Mouse (Mus musculus) heart, embryonic 11.5 days (tissue): ENCODE measurements around the gene Slc38a5. TPM values are rescaled to one million over a fixed set of nuclear protein-coding genes. Genes with fewer than 3 reads are reported as not detected.
"Not testable (repeated sequence)": the region's sequence is repeated elsewhere in the genome, so short reads cannot be mapped to it uniquely, and the experiment has no call there.

ENCODE experiments used
- ATAC-seq: fragments of 200-750 bp; cut with Nextera tagmentation; replicated peaks from 2 replicates; pipeline ENCODE4 v1.8.0; 2017; ENCODE audit warnings: moderate library complexity; ENCODE audit not compliant: insufficient number of reproducible peaks, low FRiP score, low TSS enrichment
- H3K27ac ChIP-seq: fragments of 300-500 bp; sonication (generic); 2 replicates; pipeline ENCODE4 v1.5.1; 2014; ENCODE audit warnings: mild to moderate bottlenecking, low read depth, low read length
- H3K27me3 ChIP-seq: fragments of 300-500 bp; sonication (generic); 2 replicates; pipeline ENCODE4 v1.6.1; 2014; ENCODE audit warnings: mild to moderate bottlenecking, low read length, mixed read lengths; ENCODE audit not compliant: control insufficient read depth, insufficient read depth
- H3K36me3 ChIP-seq: fragments of 300-500 bp; sonication (generic); 2 replicates; pipeline ENCODE4 v1.6.1; 2014; ENCODE audit warnings: mild to moderate bottlenecking, low read length, moderate library complexity, mixed read lengths; ENCODE audit not compliant: control insufficient read depth, insufficient read depth
- H3K4me1 ChIP-seq: fragments of 300-500 bp; sonication (generic); 2 replicates; pipeline ENCODE4 v1.6.1; 2014; ENCODE audit warnings: low read length; ENCODE audit not compliant: control insufficient read depth, insufficient read depth
- H3K4me2 ChIP-seq: fragments of 300-500 bp; sonication (generic); 2 replicates; pipeline ENCODE4 v1.6.1; 2014; ENCODE audit warnings: mild to moderate bottlenecking, moderate library complexity
- H3K4me3 ChIP-seq: fragments of 300-500 bp; sonication (generic); 2 replicates; pipeline ENCODE4 v1.5.1; 2014; ENCODE audit warnings: low read depth, low read length
- H3K9ac ChIP-seq: fragments of 300-500 bp; sonication (generic); 2 replicates; pipeline ENCODE4 v1.6.1; 2014; ENCODE audit warnings: mild to moderate bottlenecking, low read depth, low read length, moderate library complexity
- H3K9me3 ChIP-seq: fragments of 300-500 bp; sonication (generic); replicated peaks from 2 replicates; pipeline ENCODE4 v1.6.1; 2016; ENCODE audit warnings: low read length; ENCODE audit not compliant: control insufficient read depth
- WGBS: fragments of 180-500 bp; shearing (Covaris S2); extraction: QIAGEN DNeasy Blood & Tissue Kit; methylation state at CpG from one replicate; pipeline ENCODE4 v1.1.7; 2014; ENCODE audit not compliant: insufficient replicate concordance; 5-methylcytosine and 5-hydroxymethylcytosine counted together
- polyA plus RNA-seq: library from polyadenylated mRNA; unstranded; fragments of >200 nt; fragmentation: Nextera tagmentation; extraction: Ambion mirVana; gene quantifications from 2 replicates; pipeline ENCODE4 v1.2.1, GENCODE M21; 2014

The Slc38a5 gene
- polyA plus RNA-seq, 1 experiment from 2014 or later, result 23.8 TPM

GRCm38 (mm10) chrX:8264222-8264621 lies 6.7 kb upstream of the Slc38a5 start:
- Histone ChIP-seq H3K27me3 (no peaks in the 10 kb centered on the region), H3K9ac (no peak overlapping the region), H3K4me2 (no peak overlapping the region), H3K36me3 (no peaks in the 10 kb centered on the region), H3K4me3 (no peak overlapping the region), H3K27ac (no peak overlapping the region), H3K9me3 (no peaks in the 10 kb centered on the region), H3K4me1 (no peaks in the 10 kb centered on the region)
- 53% methylated on average over 3 of the region's 3 CpGs for WGBS
- ATAC-seq, result no peak

- Histone ChIP-seq H3K27ac (no peak overlapping the region), H3K9ac (no peak overlapping the region)
- 23% methylated on average over 10 of the region's 10 CpGs for WGBS
These were observed 1.1 kb downstream of the Slc38a5 start for GRCm38 (mm10) chrX:8272000-8272399.

GRCm38 (mm10) chrX:8274056-8274455 lies 3.1 kb downstream of the Slc38a5 start:
- Histone ChIP-seq H3K4me3 (no peak overlapping the region), H3K9ac (no peak overlapping the region), H3K27me3 (no peaks in the 10 kb centered on the region), H3K4me1 (no peaks in the 10 kb centered on the region), H3K4me2 (no peak overlapping the region), H3K36me3 (no peaks in the 10 kb centered on the region), H3K9me3 (no peaks in the 10 kb centered on the region), H3K27ac (no peak overlapping the region)
- no peak for ATAC-seq
- WGBS, result 79% methylated on average over 5 of the region's 5 CpGs

More at GRCm38 (mm10) chrX:8272000-8272399, 1.1 kb downstream of the Slc38a5 start:
- Histone ChIP-seq H3K9me3 (no peaks in the 10 kb centered on the region), H3K4me2 (peak overlapping the region; percentile 61), H3K4me3 (peak overlapping the region; percentile 34), H3K27me3 (no peaks in the 10 kb centered on the region), H3K4me1 (no peaks in the 10 kb centered on the region), H3K36me3 (no peaks in the 10 kb centered on the region)
- 0 out of 2 replicates have a peak, but pooled peaks have one; percentile 55 for ATAC-seq

- no peak overlapping the region for H3K27ac ChIP-seq
- no peaks in the 10 kb centered on the region for H3K36me3 ChIP-seq
- 77% methylated on average over 5 of the region's 5 CpGs for WGBS
- no peak overlapping the region for H3K4me2 ChIP-seq
- no peak overlapping the region for H3K4me3 ChIP-seq
- no peaks in the 10 kb centered on the region for H3K9me3 ChIP-seq
- no peaks in the 10 kb centered on the region for H3K27me3 ChIP-seq
- H3K9ac ChIP-seq, result no peak overlapping the region
- H3K4me1 ChIP-seq, result no peaks in the 10 kb centered on the region
- no peak for ATAC-seq
These were observed 17.7 kb downstream of the Slc38a5 start for GRCm38 (mm10) chrX:8288621-8289020.

GRCm38 (mm10) chrX:8309302-8309701 lies 38.4 kb downstream of the Slc38a5 start:
- Histone ChIP-seq H3K4me2 (no peak overlapping the region), H3K36me3 (no peaks in the 10 kb centered on the region), H3K27me3 (no peaks in the 10 kb centered on the region), H3K4me3 (no peak overlapping the region), H3K9ac (no peak overlapping the region), H3K9me3 (no peaks in the 10 kb centered on the region), H3K4me1 (no peaks in the 10 kb centered on the region), H3K27ac (no peak overlapping the region)
- ATAC-seq, result no peak
- 55% methylated on average over 1 of the region's 1 CpGs for WGBS

GRCm38 (mm10) chrX:8314905-8315304 lies 44.0 kb downstream of the Slc38a5 start:
- not testable (repeated sequence) for ATAC-seq, H3K4me2 ChIP-seq, H3K9ac ChIP-seq, H3K27ac ChIP-seq, H3K4me1 ChIP-seq, H3K4me3 ChIP-seq, H3K36me3 ChIP-seq, H3K9me3 ChIP-seq, H3K27me3 ChIP-seq
- WGBS, result 6% methylated on average over 7 of the region's 7 CpGs

- ATAC-seq, result no peak
- no peak within 1 kb of the TSS for H3K4me3 ChIP-seq
- H3K27me3 ChIP-seq, result no peaks in the 10 kb centered on the region
- H3K9ac ChIP-seq, result no peak within 1 kb of the TSS
- WGBS, result 65% methylated on average over 2 of the region's 2 CpGs
- no peaks in the 10 kb centered on the region for H3K36me3 ChIP-seq
- H3K4me1 ChIP-seq, result no peaks in the 10 kb centered on the region
- 0 out of 2 replicates have a peak, but pooled peaks cover 2% of the 10 kb centered on the region for H3K9me3 ChIP-seq
- no peak within 1 kb of the TSS for H3K27ac ChIP-seq
- no peak within 1 kb of the TSS for H3K4me2 ChIP-seq
These were observed 56.2 kb downstream of the Slc38a5 start, which contains the start of gene Ssxb10 for GRCm38 (mm10) chrX:8327124-8327523. Gene Ssxb10, plus strand, starts transcription at chrX:8327424.

Other genes with a start within 250 kb of the Slc38a5 start
- gene Suv39h1, start 196.4 kb upstream of the Slc38a5 start, polyA plus RNA-seq, result 46.1 and 48.6 TPM in 2 replicates
- gene Was, start 180.6 kb upstream of the Slc38a5 start, polyA plus RNA-seq, result 0.39 and 0.43 TPM in 2 replicates
- 21.8 and 22.6 TPM in 2 replicates for gene Wdr13, start 138.2 kb upstream of the Slc38a5 start, polyA plus RNA-seq
- gene Rbm3, start 125.3 kb upstream of the Slc38a5 start, polyA plus RNA-seq, result 320 and 341 TPM in 2 replicates
- 10.4 and 12.1 TPM in 2 replicates for gene Tbc1d25, start 95.0 kb upstream of the Slc38a5 start, polyA plus RNA-seq
- gene Ebp, start 77.6 kb upstream of the Slc38a5 start, polyA plus RNA-seq, result 24.4 and 37.4 TPM in 2 replicates
- gene Porcn, start 64.6 kb upstream of the Slc38a5 start, polyA plus RNA-seq, result 5.2 and 5.9 TPM in 2 replicates
- gene Ftsj1, start 18.7 kb upstream of the Slc38a5 start, polyA plus RNA-seq, result 25.1 and 26.1 TPM in 2 replicates
- not detected in 2 replicates for gene Ssxb10, start 56.3 kb downstream of the Slc38a5 start, polyA plus RNA-seq
- not detected in 2 replicates for gene Ssxb9, start 95.8 kb downstream of the Slc38a5 start, polyA plus RNA-seq
- gene Ssxb1, start 142.2 kb downstream of the Slc38a5 start, polyA plus RNA-seq, result not detected in 2 replicates
- not detected in 2 replicates for gene Ssxb2, start 190.6 kb downstream of the Slc38a5 start, polyA plus RNA-seq